Mouse (Mus musculus) fat pad, adult 2 months (tissue): ENCODE results near the gene Peli3.
"Not testable (repeated sequence)": the region's sequence is repeated elsewhere in the genome, so short reads cannot be mapped to it uniquely, and the experiment has no call there.

Experiments used
- DNase-seq: peaks from one replicate; pipeline ENCODE4 v3.0.0-alpha.2; 2011; ENCODE audit warnings: low read depth, low spot score; ENCODE audit errors: extremely low read depth

Peli3 gene

DNA sequence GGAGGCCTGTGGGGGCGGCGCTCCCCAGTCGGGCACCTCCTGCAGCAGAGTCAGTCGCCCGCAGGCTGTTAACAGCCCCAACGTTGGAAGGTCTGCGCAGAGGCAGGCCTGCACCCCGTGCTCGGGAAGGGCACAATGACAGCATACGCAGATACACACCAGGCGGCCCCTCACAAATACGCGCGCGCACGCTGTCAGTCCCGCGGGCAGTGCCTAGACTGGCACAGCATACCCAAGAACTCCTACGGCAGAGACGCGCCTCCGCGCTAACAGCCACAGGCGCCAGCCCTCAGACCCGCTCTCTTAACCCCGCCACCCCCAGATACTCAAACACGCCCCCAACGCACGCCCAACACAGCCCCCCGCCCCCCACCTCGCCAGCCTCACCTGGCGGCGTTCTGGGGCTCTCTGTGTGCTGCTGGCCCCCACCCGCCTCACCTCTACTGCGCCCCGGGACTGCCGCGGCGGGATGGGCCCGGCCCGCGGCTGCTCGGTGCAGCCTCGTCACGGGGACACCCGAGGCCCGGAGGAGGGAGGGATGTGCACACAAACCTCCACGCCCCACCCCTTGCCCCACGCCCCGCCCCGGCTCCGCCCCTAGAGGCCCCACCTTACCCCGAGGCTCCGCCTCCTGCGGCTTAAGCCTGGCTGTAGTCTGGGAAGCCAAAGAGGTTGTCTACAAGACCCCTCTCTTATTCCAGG, at the start of gene Peli3:
Gene Peli3 (minus strand): TSS at position 577 of the 702 bp plus-strand sequence.
- no peak for DNase-seq

DNA sequence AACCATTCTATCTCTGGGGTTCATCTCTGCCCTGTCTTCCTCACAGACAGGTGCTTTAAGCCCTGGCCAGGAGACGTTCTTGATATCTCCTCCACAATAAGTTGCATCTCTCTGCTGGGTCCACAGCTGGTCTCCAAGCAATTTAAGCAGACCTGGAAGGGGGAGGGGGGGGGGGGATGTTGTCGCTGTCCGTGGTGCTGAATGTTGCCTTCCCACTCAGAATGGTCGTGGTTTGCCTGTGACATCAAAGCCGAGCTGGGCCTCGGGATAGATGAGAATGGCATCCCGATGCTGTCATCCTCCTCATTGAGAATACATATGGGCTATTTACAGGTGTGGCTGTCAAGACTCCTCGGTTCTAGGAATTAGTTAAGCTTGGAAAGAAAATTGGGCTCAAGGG, 49.4 kb upstream of the Peli3 start:
- DNase-seq, result no peak

DNA sequence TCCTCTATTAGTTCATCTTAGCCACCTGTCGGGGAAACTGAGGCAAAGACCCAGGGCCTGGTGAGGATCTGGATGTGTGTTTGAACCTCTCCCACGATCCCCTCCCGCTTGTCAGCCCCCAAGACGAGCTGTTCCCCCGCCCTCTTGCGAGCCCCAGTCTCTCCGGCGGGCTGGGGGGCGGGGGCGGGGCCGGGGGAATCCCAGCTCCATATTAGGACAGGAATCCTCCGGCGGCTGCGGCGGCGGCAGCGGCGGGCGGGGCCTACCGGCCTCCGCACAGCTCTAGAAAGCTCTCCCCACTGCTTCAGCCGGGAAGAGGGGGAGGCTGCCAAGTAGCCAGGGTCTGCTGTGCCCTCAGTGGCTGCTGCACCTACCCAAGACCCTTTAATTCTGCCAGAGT, 47.8 kb upstream of the Peli3 start:
- no peak for DNase-seq

DNA sequence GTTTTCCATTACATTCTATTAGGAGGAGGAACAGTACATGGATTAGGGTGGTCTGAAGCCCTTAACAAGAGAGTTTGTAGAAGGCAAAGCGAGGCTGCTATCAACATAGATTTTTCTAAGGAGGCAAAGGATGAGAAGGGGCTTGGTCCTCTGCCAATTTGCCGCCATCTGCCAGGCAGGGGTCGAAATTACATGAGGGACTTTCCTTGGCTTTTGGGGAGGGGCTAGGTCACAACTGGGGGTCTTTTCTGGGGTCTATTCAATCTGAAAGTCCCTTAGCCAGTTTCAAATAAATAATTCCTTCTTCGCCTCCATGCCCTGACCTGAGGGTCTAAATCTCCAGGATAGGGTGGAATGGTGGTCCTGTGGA, 47.3 kb upstream of the Peli3 start, which contains the start of gene Npas4:
Gene Npas4 (minus strand): TSS at position 61 of the 370 bp plus-strand sequence.
- DNase-seq, result no peak

DNA sequence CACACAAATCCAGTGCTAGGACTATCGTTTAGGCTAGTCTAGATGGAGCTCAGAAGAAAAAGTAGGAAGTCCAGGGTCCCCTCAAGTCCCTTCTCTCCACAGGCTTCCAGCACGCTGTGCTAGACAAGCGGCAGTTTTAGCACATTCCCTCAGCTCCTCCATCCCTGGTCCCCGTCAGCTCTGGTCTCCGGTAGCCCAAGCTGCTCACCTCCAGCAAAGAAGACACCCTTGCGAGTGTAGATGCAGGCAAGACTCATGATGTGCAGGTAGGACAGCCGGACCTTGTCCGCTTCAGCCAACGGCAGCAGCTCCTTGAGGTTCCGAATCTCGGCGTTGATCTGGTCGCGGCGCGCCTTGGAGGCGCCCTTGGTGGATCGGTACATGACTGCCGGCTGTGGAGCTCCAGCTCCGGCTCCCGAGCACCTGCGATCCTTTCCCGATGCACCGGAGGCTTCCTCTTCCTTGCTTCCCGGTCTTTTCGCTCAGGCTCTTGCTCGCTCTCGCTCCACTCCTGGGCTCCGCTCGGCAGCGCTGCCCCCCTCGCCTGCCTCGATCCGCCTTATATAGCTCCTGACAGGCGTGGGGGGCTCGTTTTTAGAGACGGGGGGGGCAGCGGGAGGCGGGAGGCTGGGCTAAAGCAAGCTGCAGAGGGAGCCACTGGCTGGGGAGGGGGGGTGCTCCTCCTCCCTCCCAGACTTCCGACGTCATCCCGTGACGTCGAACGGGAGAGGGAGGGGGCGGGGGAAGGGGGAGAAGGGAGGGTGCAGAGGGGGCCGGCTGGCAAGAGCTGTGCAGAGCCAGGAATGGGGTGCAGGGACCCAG, 46.7 kb upstream of the Peli3 start:
- no peak for DNase-seq

DNA sequence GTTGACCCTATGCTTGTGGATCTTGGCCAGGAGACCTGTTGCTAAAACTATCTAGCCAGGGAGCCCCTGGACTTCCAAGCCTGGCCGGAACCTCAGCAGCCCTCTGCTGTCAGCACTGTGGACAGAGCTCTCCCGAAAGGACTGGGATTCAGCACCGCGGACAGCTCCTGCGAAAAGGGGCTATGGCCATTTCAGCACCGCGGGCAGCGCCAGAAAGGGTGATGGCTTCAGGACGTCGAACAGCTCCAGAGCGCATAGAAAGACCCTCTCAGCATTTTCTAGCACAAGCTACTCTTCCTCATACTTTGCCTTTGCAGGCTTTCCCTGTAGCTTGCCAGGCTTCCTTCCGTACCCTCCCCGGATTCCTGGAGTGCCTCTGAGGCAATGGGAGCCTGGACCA, 46.1 kb upstream of the Peli3 start:
- no peak for DNase-seq

DNA sequence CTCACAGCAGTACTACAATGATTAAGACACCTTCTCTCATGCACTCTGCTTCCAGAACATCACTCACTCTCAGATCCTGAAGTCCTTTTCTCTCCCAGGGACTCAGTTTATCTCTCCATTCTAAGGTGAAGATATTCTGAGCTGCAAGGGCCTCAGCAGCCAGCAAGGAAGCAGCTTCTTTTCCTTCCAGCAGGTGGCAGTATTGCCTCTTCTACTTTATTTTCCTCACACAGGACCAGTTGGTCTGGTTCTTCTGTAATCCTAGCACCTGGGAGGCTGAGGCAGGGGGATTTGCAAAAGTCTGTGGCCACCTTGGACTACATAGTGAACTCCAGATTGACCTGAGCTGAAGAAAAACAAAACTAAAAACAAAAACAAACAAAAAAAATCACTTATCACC, 38.8 kb upstream of the Peli3 start:
- no peak for DNase-seq

DNA sequence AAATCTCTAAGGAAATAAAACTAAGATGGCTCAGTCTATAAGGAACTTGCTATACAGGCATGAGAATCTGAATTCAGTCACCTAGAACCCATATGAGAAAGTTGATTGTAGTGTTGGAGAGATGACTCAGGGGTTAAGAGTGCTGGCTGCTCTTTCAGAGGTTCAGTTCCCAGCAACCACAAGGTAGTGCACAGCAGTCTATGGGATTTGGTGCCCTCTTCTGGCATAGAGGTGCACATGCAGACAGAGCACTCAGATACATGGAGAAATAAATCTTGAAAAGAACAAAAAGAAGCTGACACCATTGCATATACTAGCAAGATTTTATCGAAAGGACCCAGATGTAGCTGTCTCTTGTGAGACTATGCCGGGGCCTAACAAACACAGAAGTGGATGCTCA, 25.3 kb upstream of the Peli3 start:
- no peak for DNase-seq

DNA sequence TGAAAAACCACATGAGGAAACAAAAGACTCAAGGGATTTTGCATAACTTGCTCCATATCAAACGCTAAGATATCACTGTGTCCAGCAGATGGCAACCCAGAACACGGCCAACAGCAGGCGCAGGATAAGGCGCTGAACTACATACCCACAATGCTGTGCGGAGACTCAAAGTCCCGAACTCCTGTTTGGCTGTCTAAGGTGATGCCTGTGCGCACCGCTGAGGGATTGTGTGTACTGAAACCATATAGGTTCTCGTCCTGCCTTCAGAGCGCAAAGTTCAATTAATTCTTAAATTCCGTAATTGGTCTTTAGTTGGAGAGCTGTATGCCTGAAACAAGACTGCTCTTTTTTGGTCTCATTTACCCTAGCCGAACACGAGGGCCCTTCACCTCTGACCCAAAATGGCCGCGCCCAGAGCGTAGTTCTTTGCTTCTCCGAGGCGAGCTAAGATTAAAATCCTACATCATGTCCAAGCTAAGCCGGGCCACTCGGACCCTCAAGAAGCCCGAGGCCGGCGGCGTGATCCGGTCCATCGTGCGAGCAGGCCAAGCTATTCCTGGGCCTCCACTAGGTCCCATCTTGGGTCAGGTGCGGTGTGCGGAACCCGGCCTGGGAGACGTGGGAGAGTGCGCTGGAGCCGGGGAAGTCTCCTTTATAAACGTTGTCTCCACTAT, 19.1 kb upstream of the Peli3 start, which contains the start of gene Mrpl11:
Gene Mrpl11 (plus strand): TSS at position 220 of the 674 bp plus-strand sequence.
- peak; percentile 62 for DNase-seq

DNA sequence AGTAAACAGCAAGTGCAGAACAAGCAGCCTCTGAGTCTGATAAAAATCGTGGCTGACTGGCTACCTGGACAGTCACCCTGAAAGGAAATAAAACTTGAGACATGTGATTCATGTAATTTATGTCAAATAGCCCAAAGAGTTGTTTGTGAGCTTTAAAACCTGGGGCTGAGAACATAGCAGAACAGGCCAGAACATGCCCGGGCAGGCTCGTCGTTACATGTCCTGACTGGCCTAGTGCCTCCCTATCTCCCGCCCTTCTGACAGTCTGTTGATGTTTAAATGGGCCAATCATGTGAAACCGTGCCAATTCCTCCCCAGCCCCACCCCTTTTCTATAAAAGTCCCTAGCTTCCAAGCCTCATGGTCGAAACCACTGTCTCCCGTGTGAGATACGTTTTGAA, 5.7 kb upstream of the Peli3 start:
- not testable (repeated sequence) for DNase-seq

DNA sequence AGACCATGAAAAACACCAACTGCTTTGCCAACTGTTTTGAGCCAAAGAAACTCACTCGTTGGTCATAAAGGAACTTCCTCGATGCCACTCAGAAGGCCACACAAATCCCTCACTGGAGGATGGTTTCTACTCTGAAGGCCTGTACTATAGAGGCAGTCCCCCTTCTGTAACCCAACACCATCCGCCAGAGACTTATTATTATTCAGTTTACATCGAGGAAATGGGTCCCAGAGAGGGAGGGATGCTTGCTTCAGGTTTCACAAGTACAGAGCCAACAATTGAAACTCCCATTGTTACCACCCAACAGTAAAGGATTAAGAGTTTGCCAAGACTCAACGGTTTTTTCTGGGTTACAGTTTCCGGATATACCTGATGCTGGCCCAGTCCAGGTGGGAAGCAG, 2.6 kb upstream of the Peli3 start:
- no peak for DNase-seq

DNA sequence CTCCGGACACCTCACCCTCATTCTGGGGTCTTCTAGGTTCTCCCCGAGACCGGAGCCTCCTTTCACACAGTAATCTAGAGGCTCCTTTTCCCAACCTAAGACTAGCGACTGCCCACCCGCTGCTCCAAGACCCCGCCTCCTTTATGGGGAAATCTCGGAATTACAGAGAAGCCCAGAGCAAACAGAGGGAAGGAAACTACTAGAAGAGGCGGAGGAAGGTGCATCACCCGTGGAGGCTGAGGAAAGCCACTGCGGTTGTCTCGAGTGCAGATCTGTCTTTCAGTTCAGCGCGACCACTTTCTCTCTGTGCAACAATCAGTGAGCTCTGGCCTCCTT, 294 bp upstream of the Peli3 start:
- no peak for DNase-seq

DNA sequence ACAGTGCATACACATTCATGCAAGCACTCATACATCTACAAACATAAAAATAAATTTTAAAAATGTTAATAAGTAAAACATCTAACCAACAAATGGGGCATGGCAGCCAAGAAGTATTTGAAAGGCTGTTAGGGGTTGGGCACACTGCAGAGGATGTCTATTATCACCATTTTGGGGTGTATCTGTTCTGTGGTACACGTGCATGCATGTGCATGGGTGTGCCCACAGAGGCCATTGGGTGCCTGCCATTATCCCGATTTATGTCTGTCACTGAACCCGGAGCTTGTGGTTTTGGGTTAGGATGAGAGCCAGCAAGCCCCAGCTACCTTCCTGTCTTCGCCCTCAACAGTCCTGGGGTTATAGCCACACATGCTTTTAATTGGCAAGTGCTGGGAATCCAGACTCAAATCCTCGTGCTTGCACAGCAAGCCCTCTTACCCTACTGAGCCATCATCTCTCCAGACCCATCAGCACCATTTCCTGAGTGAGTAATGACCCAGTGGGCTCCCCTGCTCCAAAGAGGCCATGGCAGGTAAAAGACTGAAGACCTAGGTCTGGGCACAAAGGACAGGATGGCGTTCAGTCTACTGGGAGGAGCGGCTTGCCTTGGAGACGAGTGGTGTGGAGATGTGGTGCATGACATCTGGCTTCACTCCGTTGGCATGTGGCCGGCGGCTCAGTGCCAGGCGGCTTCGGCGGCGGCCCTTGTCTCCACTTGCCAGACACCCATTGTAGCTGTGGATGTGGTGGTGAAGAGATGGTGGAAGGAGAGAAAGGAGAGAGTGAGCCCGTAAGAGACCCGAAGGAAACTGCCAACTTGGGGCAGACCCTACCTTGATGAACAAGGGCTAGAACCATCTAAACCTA, 5.2 kb downstream of the Peli3 start:
- DNase-seq, result no peak

DNA sequence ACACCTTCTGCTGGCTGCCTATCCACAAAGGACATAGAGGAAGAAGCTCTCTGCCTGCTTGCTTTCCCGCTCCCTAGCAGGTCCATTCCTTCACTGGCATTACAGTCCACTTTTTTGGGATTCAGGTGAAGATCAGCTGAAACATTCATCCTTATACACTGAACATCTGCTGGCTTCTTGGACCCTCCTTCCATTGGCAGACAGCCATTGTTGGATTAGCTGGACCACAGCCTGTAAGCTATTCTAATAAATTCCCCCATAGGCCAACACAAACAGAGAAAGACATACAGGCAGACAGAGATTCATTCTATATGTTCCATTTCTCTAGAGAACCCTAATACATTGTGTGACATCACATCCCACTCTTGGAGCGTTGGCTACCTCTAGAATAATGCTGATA, 6.0 kb downstream of the Peli3 start:
- no peak for DNase-seq

DNA sequence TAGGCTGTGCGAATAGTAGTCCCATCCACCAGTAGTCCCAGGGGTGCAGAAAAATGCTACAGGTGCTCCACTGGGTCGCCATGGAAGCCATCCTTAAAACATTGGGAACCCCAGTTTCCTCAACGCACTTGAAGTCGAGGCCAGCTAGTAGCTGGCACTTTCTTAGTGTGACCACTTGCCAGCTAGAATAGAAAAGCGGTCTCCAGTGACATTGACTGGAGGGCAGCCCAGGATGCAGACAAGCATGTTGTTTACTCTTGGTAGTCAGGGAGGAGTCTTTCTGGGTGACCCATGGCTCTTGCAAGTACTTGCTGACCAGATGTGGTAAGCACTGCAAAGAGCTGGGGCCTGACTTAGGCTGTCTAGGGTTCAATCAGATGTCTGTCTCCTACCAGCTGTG, 14.1 kb downstream of the Peli3 start:
- DNase-seq, result no peak

DNA sequence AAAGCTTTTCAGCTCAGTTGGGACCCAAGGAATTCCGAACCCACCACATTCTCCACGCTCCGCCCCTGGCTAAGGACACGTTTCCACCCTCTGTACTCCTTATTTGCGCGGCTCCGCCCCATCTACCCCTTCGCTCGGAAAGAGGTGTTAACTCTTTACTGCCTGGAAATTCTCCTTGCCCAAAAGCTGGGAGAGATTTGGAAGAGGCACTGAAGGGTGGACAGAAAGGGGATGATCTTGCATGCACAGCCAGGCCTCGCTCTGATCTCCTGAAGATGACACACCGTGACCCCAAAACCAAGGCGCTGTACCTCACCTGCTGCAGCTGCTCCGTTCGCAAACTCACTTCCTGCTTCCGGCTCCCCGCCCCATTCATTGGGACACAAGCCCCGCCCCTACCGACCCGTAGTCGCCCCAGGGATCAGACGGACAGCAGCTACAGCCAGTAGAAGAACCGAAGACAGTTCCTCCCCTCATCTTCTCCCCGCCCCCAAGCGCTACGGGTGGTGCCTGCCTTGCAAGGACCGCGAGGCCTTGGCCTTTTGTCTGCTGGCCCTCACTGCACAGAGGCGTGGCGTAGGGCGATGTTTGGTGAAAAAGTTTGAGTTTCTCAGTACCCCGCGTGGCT, 14.9 kb downstream of the Peli3 start, which contains the start of gene Dpp3:
Gene Dpp3 (minus strand): TSS at position 384 of the 628 bp plus-strand sequence.
- peak; percentile 77 for DNase-seq

DNA sequence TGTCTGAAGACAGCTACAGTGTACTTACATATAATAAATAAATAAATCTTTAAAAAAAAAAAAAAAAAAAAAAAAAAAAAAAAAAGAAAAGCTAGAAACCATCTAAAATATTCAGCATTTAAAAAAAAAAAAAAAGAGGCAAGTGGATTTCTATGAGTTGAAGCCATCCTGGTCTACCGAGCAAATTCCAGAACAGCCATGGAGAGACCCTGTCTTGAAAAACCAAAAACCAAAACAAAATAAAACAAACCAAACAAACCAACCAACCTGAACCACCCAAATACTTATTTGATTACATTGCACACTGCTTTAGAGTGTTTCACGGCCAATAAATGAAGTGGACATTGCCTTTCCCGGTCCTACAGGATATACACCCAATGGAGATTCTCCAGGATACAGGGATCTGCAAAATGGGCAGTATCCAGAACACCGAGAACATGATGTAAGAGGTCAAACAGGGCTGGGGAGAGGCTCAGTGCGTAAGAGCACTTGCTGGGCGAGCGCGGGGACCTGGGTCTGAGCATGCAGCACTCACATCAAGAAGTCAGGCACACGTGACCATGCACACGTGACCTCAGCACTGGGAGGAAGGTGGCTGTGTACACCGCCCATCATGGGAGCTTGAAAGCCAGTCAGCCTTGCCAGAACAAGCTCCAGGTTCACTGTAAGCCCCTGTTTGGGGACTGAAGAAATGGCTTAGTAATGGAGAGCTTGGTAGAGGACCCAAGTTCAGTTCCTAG, 17.6 kb downstream of the Peli3 start:
- no peak for DNase-seq

DNA sequence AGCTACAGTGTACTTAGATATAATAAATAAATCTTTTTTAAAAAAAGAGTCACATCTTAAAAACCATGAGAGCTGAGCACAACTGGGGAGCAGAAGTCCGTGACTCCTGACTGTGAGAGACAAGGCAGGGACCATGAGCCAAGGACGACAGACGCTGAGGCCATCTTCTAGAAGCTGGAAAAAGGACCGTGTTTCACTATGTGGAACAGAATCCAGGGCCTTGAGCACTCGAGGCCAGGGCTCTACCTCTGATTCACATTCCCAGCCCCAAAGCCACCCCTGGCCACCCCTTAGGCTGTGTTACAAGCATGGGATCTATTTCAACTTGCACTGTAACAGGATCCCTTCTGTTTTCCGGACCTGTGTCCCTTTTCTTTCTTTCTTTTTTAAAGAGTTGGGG, 23.3 kb downstream of the Peli3 start:
- DNase-seq, result no peak

DNA sequence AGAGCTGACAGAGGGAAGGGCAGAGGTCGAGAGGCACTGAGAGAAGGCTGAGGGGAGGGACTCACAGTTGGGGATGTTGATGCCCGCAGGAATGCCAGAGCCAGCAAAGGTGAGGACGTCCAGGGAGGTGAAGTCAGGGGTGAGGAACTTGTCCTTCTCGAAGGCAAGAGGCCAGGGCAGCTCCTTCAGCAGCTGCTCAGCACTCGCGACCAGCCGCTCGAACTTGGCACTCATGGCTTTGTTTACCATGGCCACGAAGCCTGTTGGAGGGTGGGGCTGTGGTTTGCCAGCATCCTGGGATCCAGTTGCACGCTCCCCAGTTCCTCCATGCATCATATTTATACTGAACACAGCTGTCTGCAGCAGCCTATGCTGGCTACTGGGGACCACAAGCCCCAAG, 26.1 kb downstream of the Peli3 start:
- no peak for DNase-seq
